Mouse (Mus musculus): Measurements from ENCODE around the gene Odf3l2. TPM values are rescaled to one million over a fixed set of nuclear protein-coding genes. Genes with fewer than 3 reads are reported as not detected.

The Odf3l2 gene
- polyA plus RNA-seq, 1 experiment from 2014 or later: not detected

DNA sequence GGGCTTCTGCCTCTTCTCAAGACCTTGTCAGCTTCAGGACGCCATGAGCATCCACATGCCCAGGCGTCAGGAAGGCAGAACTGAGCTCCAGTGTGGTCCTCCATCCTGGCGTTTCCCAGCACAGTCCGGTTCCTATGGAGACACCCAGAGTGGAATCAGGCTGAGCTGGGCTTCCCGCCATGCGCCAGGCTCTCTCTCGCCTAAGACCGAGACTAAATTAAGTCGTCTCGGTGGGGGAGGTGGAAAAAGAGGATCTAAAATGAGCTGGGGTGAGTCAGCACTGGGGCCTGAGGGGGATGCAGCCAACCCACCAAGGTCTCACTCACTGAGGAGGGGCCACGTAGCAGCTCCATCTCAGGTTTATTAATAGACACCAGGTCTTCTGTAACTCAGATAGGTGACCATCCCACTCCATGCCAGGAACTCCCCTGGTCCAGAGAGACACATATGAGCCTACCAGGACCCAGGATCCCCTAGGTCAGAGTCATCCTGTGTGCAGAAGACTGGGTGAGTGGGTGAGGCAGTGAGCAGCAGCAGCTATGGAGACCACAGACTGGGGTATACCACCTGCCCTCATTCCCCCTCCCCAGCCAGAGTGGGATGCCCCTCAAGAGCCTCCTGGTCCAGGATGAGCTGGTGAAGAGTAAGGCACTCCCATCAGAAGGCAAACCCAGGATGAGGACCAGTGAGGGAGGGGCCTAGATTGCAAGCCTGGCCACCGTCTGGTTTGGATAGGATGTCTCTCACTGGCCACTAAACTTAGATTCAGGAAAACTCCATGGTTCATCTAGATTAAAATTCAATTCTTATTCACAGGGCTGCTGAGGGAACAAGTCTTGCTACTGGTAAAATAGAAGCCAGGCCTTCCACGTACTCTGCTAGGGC lies 48.2 kb downstream of the Odf3l2 start:
- no peak overlapping the region for H3K9ac ChIP-seq
- H3K4me2 ChIP-seq: no peak overlapping the region
- no peak for ATAC-seq (replicated peaks; ENCODE audit: insufficient number of reproducible peaks, insufficient read depth, low FRiP score, low read depth)
- H3K27me3 ChIP-seq: peaks cover 22% of the 10 kb centered on the region
- no peak overlapping the region for H3K27ac ChIP-seq
- WGBS: 24% methylated on average over 13 of the region's 13 CpGs
- H3K4me3 ChIP-seq: no peak overlapping the region
- H3K9me3 ChIP-seq (replicated peaks): no peaks in the 10 kb centered on the region
- H3K4me1 ChIP-seq (replicated peaks): no peaks in the 10 kb centered on the region
- no peaks in the 10 kb centered on the region for H3K36me3 ChIP-seq

DNA sequence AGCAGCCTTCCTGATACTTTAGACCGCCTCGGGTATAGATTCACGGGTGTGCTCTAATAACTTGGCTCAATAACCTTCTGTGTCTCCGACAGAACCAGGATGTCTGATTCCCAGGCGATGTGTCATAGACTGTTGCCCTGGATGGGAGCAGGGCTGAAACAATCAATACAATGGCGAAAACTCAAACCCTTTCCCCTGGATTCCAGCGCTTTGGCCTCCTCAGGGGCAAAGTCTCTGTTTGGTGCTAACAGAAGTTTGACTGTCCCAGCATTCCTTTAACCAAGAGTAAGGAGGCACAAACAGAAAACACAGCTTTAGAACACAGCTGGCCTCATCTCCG lies 50.0 kb downstream of the Odf3l2 start:
- 50% methylated on average over 8 of the region's 8 CpGs for WGBS
- Histone ChIP-seq H3K36me3 (no peaks in the 10 kb centered on the region), H3K27ac (no peak overlapping the region), H3K4me1 (replicated peaks) (no peaks in the 10 kb centered on the region), H3K4me2 (no peak overlapping the region), H3K4me3 (no peak overlapping the region), H3K9ac (no peak overlapping the region), H3K9me3 (replicated peaks) (no peaks in the 10 kb centered on the region), H3K27me3 (peaks cover 22% of the 10 kb centered on the region)
- no peak for ATAC-seq (replicated peaks; ENCODE audit: insufficient number of reproducible peaks, insufficient read depth, low FRiP score, low read depth)

DNA sequence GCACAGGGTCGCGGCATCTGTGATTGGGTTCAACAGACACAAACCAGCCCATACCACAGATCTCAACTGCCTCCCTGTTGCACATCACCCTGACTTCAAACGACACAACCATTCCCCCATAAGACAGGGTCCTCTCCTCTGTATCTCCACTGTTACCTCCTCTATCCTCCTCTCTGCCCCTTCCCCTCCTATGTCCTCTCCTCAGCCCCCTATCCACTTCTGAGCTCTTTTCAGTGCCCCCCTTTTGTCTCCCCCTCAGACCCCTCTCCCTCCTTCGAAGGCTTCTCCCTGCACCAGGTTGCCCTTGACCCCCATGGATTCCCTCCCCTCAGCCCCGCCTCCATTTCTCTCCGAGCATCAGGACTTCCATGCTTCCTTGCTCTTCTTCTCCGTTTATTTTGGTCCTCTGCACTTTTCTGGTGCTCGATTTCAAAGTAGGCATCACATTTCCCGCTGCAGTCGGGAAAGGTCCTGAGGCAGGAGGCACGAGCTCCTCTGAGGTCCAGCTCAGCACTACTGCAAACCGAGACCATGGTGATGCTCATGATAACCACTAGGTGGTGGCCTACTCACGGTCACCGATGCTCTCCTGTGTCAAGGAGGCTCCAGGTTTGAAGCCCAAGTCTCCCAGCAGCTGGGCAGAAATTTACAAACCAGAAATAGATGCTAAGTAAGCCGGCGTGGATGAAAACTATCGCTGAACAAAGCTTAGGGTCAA lies 50.5 kb downstream of the Odf3l2 start:
- 15% methylated on average over 17 of the region's 17 CpGs for WGBS
- H3K9me3 ChIP-seq (replicated peaks): no peaks in the 10 kb centered on the region
- no peak overlapping the region for H3K9ac ChIP-seq
- no peaks in the 10 kb centered on the region for H3K4me1 ChIP-seq (replicated peaks)
- peak; percentile 64 for ATAC-seq (replicated peaks; ENCODE audit: insufficient number of reproducible peaks, insufficient read depth, low FRiP score, low read depth)
- H3K4me2 ChIP-seq: no peak overlapping the region
- no peak overlapping the region for H3K27ac ChIP-seq
- no peak overlapping the region for H3K4me3 ChIP-seq
- H3K27me3 ChIP-seq: peaks cover 22% of the 10 kb centered on the region
- H3K36me3 ChIP-seq: no peaks in the 10 kb centered on the region

DNA sequence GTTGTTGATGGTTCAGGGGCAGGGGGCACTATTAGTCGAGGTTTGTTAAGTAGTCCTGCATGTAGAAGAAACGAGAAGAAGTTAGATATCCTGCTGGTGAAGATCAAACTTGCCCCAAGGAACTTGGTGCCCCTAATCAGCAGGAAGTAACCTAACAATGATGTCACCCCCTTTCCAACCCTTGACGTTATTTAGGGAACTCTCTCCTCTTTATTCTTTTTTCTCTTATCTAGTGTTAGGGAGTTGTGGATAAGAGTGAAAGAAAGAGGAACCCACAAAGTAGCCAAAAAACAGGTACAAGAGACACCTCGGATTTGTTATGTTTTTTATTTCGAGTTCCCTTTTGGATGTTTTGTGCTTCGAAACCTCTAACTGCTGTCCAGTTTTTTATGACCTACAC lies 51.4 kb downstream of the Odf3l2 start:
- Histone ChIP-seq H3K9me3 (replicated peaks) (no peaks in the 10 kb centered on the region), H3K4me1 (replicated peaks) (no peaks in the 10 kb centered on the region), H3K9ac (no peak overlapping the region), H3K4me2 (no peak overlapping the region), H3K36me3 (no peaks in the 10 kb centered on the region), H3K27me3 (peaks cover 22% of the 10 kb centered on the region), H3K4me3 (no peak overlapping the region), H3K27ac (no peak overlapping the region)
- WGBS: 35% methylated on average over 6 of the region's 6 CpGs
- no peak for ATAC-seq (replicated peaks; ENCODE audit: insufficient number of reproducible peaks, insufficient read depth, low FRiP score, low read depth)

DNA sequence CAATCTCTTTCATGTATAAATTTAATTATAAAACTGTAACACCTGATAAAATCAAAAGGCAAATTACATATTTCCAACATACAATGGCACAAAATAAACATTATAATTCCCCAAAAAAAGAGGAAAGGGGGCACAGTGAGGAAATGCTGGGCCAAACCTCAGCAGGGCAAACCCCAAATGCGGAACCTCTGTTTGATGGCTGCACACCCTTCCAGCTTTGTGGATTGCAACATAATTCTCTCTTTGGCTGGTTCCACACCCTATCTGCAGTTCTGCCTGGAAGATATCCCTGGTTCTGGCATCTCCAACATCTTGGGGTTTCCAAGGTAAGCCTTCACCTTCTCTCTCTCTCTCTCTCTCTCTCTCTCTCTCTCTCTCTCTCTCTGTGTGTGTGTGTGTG lies 54.8 kb downstream of the Odf3l2 start:
- H3K9ac ChIP-seq: no peak overlapping the region
- H3K4me1 ChIP-seq (replicated peaks): no peaks in the 10 kb centered on the region
- H3K27me3 ChIP-seq: peaks cover 9% of the 10 kb centered on the region
- H3K4me3 ChIP-seq: no peak overlapping the region
- H3K27ac ChIP-seq: no peak overlapping the region
- H3K9me3 ChIP-seq (replicated peaks): no peaks in the 10 kb centered on the region
- H3K4me2 ChIP-seq: no peak overlapping the region
- ATAC-seq (replicated peaks; ENCODE audit: insufficient number of reproducible peaks, insufficient read depth, low FRiP score, low read depth): no peak
- no peaks in the 10 kb centered on the region for H3K36me3 ChIP-seq
- WGBS: 69% methylated on average over 1 of the region's 1 CpGs

Other genes starting within 250 kb of the Odf3l2 start
- gene Vmn2r83, start 177.0 kb downstream of the Odf3l2 start, polyA plus RNA-seq (2015; fragmentation: Nextera tagmentation; extraction: Ambion mirVana): not detected in 2 replicates
- 7.9 and 10.9 TPM in 2 replicates for gene Plpp2, start 111.9 kb downstream of the Odf3l2 start, polyA plus RNA-seq (2015; fragmentation: Nextera tagmentation; extraction: Ambion mirVana)
- gene Mier2, start 90.5 kb downstream of the Odf3l2 start, polyA plus RNA-seq (2015; fragmentation: Nextera tagmentation; extraction: Ambion mirVana): 21.7 and 32.9 TPM in 2 replicates
- gene Theg, start 58.4 kb downstream of the Odf3l2 start, polyA plus RNA-seq (2015; fragmentation: Nextera tagmentation; extraction: Ambion mirVana): not detected in 2 replicates
- gene C2cd4c, start 31.7 kb downstream of the Odf3l2 start, polyA plus RNA-seq (2015; fragmentation: Nextera tagmentation; extraction: Ambion mirVana): not detected in 2 replicates
- 2.0 and 3.9 TPM in 2 replicates for gene Shc2, start 7.8 kb downstream of the Odf3l2 start, polyA plus RNA-seq (2015; fragmentation: Nextera tagmentation; extraction: Ambion mirVana)
- gene Madcam1, start 18.8 kb upstream of the Odf3l2 start, polyA plus RNA-seq (2015; fragmentation: Nextera tagmentation; extraction: Ambion mirVana): 1.4 and 1.9 TPM in 2 replicates
- gene Tpgs1, start 23.6 kb upstream of the Odf3l2 start, polyA plus RNA-seq (2015; fragmentation: Nextera tagmentation; extraction: Ambion mirVana): 39.5 and 46.8 TPM in 2 replicates
- gene Cdc34, start 36.5 kb upstream of the Odf3l2 start, polyA plus RNA-seq (2015; fragmentation: Nextera tagmentation; extraction: Ambion mirVana): 86.7 and 98.4 TPM in 2 replicates
- 1.1 TPM in 2 replicates for gene Gzmm, start 43.3 kb upstream of the Odf3l2 start, polyA plus RNA-seq (2015; fragmentation: Nextera tagmentation; extraction: Ambion mirVana)
- gene Bsg, start 58.8 kb upstream of the Odf3l2 start, polyA plus RNA-seq (2015; fragmentation: Nextera tagmentation; extraction: Ambion mirVana): 998 and 1,017 TPM in 2 replicates
- gene Hcn2, start 70.9 kb upstream of the Odf3l2 start, polyA plus RNA-seq (2015; fragmentation: Nextera tagmentation; extraction: Ambion mirVana): 0.08 and 0.09 TPM in 2 replicates
- gene Polrmt, start 100.8 kb upstream of the Odf3l2 start, polyA plus RNA-seq (2015; fragmentation: Nextera tagmentation; extraction: Ambion mirVana): 30.0 and 36.5 TPM in 2 replicates
- 0.06 and 0.16 TPM in 2 replicates for gene Fgf22, start 109.3 kb upstream of the Odf3l2 start, polyA plus RNA-seq (2015; fragmentation: Nextera tagmentation; extraction: Ambion mirVana)
- gene Rnf126, start 121.2 kb upstream of the Odf3l2 start, polyA plus RNA-seq (2015; fragmentation: Nextera tagmentation; extraction: Ambion mirVana): 54.0 and 65.5 TPM in 2 replicates
- gene Fstl3, start 131.5 kb upstream of the Odf3l2 start, polyA plus RNA-seq (2015; fragmentation: Nextera tagmentation; extraction: Ambion mirVana): 29.0 and 30.9 TPM in 2 replicates
- 0.49 and 5.1 TPM in 2 replicates for gene Prss57, start 145.2 kb upstream of the Odf3l2 start, polyA plus RNA-seq (2015; fragmentation: Nextera tagmentation; extraction: Ambion mirVana)
- gene Palm, start 147.8 kb upstream of the Odf3l2 start, polyA plus RNA-seq (2015; fragmentation: Nextera tagmentation; extraction: Ambion mirVana): 57.8 and 73.1 TPM in 2 replicates
- 0.81 and 1.3 TPM in 2 replicates for gene Misp, start 175.3 kb upstream of the Odf3l2 start, polyA plus RNA-seq (2015; fragmentation: Nextera tagmentation; extraction: Ambion mirVana)
- gene Ptbp1, start 208.7 kb upstream of the Odf3l2 start, polyA plus RNA-seq (2015; fragmentation: Nextera tagmentation; extraction: Ambion mirVana): 89.6 and 162 TPM in 2 replicates
- 1.1 and 3.0 TPM in 2 replicates for gene Prtn3, start 228.7 kb upstream of the Odf3l2 start, polyA plus RNA-seq (2015; fragmentation: Nextera tagmentation; extraction: Ambion mirVana)
- gene Plppr3, start 228.9 kb upstream of the Odf3l2 start, polyA plus RNA-seq (2015; fragmentation: Nextera tagmentation; extraction: Ambion mirVana): 8.6 and 15.3 TPM in 2 replicates
- 0.25 and 2.0 TPM in 2 replicates for gene Elane, start 240.5 kb upstream of the Odf3l2 start, polyA plus RNA-seq (2015; fragmentation: Nextera tagmentation; extraction: Ambion mirVana)
- gene Cfd, start 245.1 kb upstream of the Odf3l2 start, polyA plus RNA-seq (2015; fragmentation: Nextera tagmentation; extraction: Ambion mirVana): not detected in 2 replicates

All from heart, embryonic 15.5 days (tissue).